Mouse (Mus musculus): ENCODE data around the gene Sesn1. TPM values are rescaled to one million over a fixed set of nuclear protein-coding genes. Genes with fewer than 3 reads are reported as not detected.

The Sesn1 gene
- polyA plus RNA-seq, 1 experiment = 34.8 TPM

DNA sequence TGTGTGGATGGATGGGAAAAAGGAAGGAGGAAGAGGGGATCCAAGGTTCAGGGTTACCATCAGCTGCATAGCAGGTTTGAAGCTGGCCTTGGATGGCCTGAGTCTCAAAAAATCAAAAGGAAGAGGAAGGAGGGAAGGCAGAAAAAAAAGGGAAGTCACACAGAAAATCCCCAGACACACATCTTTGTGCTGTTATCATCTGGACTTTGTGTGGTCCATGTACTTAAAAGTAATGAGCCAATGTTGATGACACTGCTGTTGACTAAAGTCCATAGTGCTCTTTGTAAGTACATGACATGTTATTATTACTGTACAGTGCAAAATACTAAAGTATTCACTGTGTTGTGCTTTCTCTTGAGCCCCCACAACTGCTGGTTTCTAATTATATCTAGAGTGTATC lies 86.7 kb downstream of the Sesn1 start:
- no peak for TF ChIP-seq CTCF (IDR thresholded peaks at IDR 0.05; ENCODE audit: extremely low read depth, insufficient read depth, insufficient read length, insufficient replicate concordance)
- no peak for TF ChIP-seq POLR2A (IDR thresholded peaks at IDR 0.05; ENCODE audit: low read depth, low read length)
- Histone ChIP-seq H3K27me3 (ENCODE audit: control insufficient read depth, insufficient read depth, low read length) (no peaks in the 10 kb centered on the region), H3K4me1 (ENCODE audit: control insufficient read depth, insufficient read depth, insufficient read length) (peaks cover 14% of the 10 kb centered on the region), H3K27ac (ENCODE audit: insufficient read depth, low read length) (no peak overlapping the region; the same call in 1 of the 2 replicates), H3K4me3 (ENCODE audit: extremely low read depth, insufficient read depth, insufficient read length) (no peak overlapping the region), H3K36me3 (ENCODE audit: control insufficient read depth, insufficient read depth, low read length) (peaks cover 24% of the 10 kb centered on the region)
- no peak for DNase-seq (ENCODE audit: low read depth in 1 of 2, low spot score in 2 of 2)

DNA sequence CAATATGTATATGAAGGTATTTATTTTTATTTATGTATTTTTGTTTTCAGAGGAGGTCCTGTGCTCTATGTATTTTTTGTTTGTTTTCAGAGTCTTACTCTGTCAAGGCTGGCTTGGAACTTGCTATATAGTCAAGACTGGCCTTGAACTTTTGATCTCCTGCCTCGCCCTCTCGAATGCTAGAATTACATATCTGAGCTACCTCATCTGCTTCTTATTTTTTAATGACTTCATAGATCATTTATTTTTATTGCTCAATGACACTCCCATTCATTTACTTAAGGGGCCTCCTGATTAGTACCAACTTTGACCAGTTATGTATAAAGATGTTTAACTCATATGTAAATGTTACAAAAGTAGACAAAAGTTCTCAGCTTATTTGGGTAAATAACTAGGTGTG lies 87.1 kb downstream of the Sesn1 start:
- H3K27ac ChIP-seq (ENCODE audit: insufficient read depth, low read length) = no peak overlapping the region
- TF ChIP-seq CTCF (IDR thresholded peaks at IDR 0.05; ENCODE audit: extremely low read depth, insufficient read depth, insufficient read length, insufficient replicate concordance) = no peak
- no peak for TF ChIP-seq POLR2A (IDR thresholded peaks at IDR 0.05; ENCODE audit: low read depth, low read length)
- H3K36me3 ChIP-seq (ENCODE audit: control insufficient read depth, insufficient read depth, low read length) = peaks cover 27% of the 10 kb centered on the region
- no peak for DNase-seq (ENCODE audit: low read depth in 1 of 2, low spot score in 2 of 2)
- H3K4me3 ChIP-seq (ENCODE audit: extremely low read depth, insufficient read depth, insufficient read length) = no peak overlapping the region
- H3K27me3 ChIP-seq (ENCODE audit: control insufficient read depth, insufficient read depth, low read length) = no peaks in the 10 kb centered on the region
- peaks cover 14% of the 10 kb centered on the region for H3K4me1 ChIP-seq (ENCODE audit: control insufficient read depth, insufficient read depth, insufficient read length)
- WGBS = 90% methylated on average over 2 of the region's 2 CpGs

GRCm38 (mm10) chr10:41901456-41901855 lies 91.7 kb downstream of the Sesn1 start:
- Histone ChIP-seq H3K4me1 (ENCODE audit: control insufficient read depth, insufficient read depth, insufficient read length) (no peaks in the 10 kb centered on the region), H3K27ac (ENCODE audit: insufficient read depth, low read length) (no peak overlapping the region), H3K27me3 (ENCODE audit: control insufficient read depth, insufficient read depth, low read length) (no peaks in the 10 kb centered on the region), H3K4me3 (ENCODE audit: extremely low read depth, insufficient read depth, insufficient read length) (no peak overlapping the region), H3K36me3 (ENCODE audit: control insufficient read depth, insufficient read depth, low read length) (peaks cover 51% of the 10 kb centered on the region)
- no peak for DNase-seq (ENCODE audit: low read depth in 1 of 2, low spot score in 2 of 2)
- TF ChIP-seq POLR2A (IDR thresholded peaks at IDR 0.05; ENCODE audit: low read depth, low read length) (no peak), CTCF (IDR thresholded peaks at IDR 0.05; ENCODE audit: extremely low read depth, insufficient read depth, insufficient read length, insufficient replicate concordance) (no peak)
- 92% methylated on average over 8 of the region's 8 CpGs for WGBS

DNA sequence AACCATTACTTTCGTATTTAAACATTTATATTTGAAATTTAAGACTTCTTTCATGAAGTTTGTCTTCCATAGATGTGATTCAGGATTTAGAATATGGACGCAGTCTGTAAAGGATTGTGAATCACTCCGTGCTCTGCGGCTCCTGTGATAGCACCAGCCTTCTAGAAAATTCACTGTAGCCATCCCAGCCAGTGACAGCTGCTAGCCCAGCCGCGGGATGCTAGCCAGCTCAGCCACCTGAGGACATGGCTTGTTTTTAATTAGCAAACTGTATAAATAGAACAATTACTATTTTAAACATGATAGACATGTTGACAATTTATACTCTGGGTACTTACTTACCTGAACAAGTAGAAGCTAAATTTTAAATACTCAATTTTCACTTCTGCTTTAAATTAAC lies 92.1 kb downstream of the Sesn1 start:
- H3K27me3 ChIP-seq (ENCODE audit: control insufficient read depth, insufficient read depth, low read length) = no peaks in the 10 kb centered on the region
- H3K4me1 ChIP-seq (ENCODE audit: control insufficient read depth, insufficient read depth, insufficient read length) = no peaks in the 10 kb centered on the region
- no peak for TF ChIP-seq POLR2A (IDR thresholded peaks at IDR 0.05; ENCODE audit: low read depth, low read length)
- TF ChIP-seq CTCF (IDR thresholded peaks at IDR 0.05; ENCODE audit: extremely low read depth, insufficient read depth, insufficient read length, insufficient replicate concordance) = no peak
- no peak overlapping the region for H3K4me3 ChIP-seq (ENCODE audit: extremely low read depth, insufficient read depth, insufficient read length)
- WGBS = 94% methylated on average over 6 of the region's 6 CpGs
- no peak overlapping the region for H3K27ac ChIP-seq (ENCODE audit: insufficient read depth, low read length)
- peaks cover 55% of the 10 kb centered on the region for H3K36me3 ChIP-seq (ENCODE audit: control insufficient read depth, insufficient read depth, low read length)
- DNase-seq (ENCODE audit: low read depth in 1 of 2, low spot score in 2 of 2) = no peak

GRCm38 (mm10) chr10:41907473-41907872 lies 97.7 kb downstream of the Sesn1 start:
- 95% methylated on average over 11 of the region's 11 CpGs for WGBS
- Histone ChIP-seq H3K4me1 (ENCODE audit: control insufficient read depth, insufficient read depth, insufficient read length) (no peaks in the 10 kb centered on the region; the same call in 1 of the 2 replicates), H3K4me3 (ENCODE audit: extremely low read depth, insufficient read depth, insufficient read length) (no peak overlapping the region), H3K27me3 (ENCODE audit: control insufficient read depth, insufficient read depth, low read length) (no peaks in the 10 kb centered on the region), H3K27ac (ENCODE audit: insufficient read depth, low read length) (no peak overlapping the region), H3K36me3 (ENCODE audit: control insufficient read depth, insufficient read depth, low read length) (peaks cover 46% of the 10 kb centered on the region)
- no peak for DNase-seq (ENCODE audit: low read depth in 1 of 2, low spot score in 2 of 2)
- TF ChIP-seq POLR2A (IDR thresholded peaks at IDR 0.05; ENCODE audit: low read depth, low read length) (no peak), CTCF (IDR thresholded peaks at IDR 0.05; ENCODE audit: extremely low read depth, insufficient read depth, insufficient read length, insufficient replicate concordance) (no peak)

- H3K4me1 ChIP-seq (ENCODE audit: control insufficient read depth, insufficient read depth, insufficient read length) = no peaks in the 10 kb centered on the region; the same call in 1 of the 2 replicates
- DNase-seq (ENCODE audit: low read depth in 1 of 2, low spot score in 2 of 2) = no peak
- no peak overlapping the region for H3K4me3 ChIP-seq (ENCODE audit: extremely low read depth, insufficient read depth, insufficient read length)
- H3K27ac ChIP-seq (ENCODE audit: insufficient read depth, low read length) = no peak overlapping the region
- peaks cover 43% of the 10 kb centered on the region for H3K36me3 ChIP-seq (ENCODE audit: control insufficient read depth, insufficient read depth, low read length)
- 75% methylated on average over 4 of the region's 4 CpGs for WGBS
- TF ChIP-seq CTCF (IDR thresholded peaks at IDR 0.05; ENCODE audit: extremely low read depth, insufficient read depth, insufficient read length, insufficient replicate concordance) = no peak
- no peaks in the 10 kb centered on the region for H3K27me3 ChIP-seq (ENCODE audit: control insufficient read depth, insufficient read depth, low read length)
These were observed 98.2 kb downstream of the Sesn1 start for GRCm38 (mm10) chr10:41907950-41908349.

DNA sequence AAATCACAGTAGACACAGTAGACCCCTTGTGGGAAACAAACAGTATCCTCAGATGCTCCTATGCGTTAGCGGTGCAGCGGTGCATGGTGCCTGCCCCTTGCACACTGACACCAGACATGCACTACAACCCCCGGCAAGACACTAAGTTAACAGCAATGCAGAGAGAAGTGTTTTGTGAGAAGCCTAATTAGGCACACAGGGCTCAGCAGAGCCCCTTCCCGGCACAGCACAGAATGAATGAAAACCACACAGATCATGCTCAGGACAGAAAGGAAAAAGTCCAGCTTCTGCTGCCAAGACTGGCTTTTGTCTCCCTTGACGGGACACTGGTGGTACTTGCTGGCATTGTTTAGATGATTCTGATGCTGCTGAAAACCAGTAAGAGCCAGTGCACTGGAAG lies 99.2 kb downstream of the Sesn1 start:
- H3K36me3 ChIP-seq (ENCODE audit: control insufficient read depth, insufficient read depth, low read length) = peaks cover 36% of the 10 kb centered on the region
- H3K4me1 ChIP-seq (ENCODE audit: control insufficient read depth, insufficient read depth, insufficient read length) = no peaks in the 10 kb centered on the region; the same call in 1 of the 2 replicates
- no peak overlapping the region for H3K27ac ChIP-seq (ENCODE audit: insufficient read depth, low read length)
- 74% methylated on average over 6 of the region's 6 CpGs for WGBS
- TF ChIP-seq CTCF (IDR thresholded peaks at IDR 0.05; ENCODE audit: extremely low read depth, insufficient read depth, insufficient read length, insufficient replicate concordance) (no peak), POLR2A (IDR thresholded peaks at IDR 0.05; ENCODE audit: low read depth, low read length) (no peak)
- no peaks in the 10 kb centered on the region for H3K27me3 ChIP-seq (ENCODE audit: control insufficient read depth, insufficient read depth, low read length)
- DNase-seq (ENCODE audit: low read depth in 1 of 2, low spot score in 2 of 2) = peak in 1 of 2 experiments; percentile 17
- no peak overlapping the region for H3K4me3 ChIP-seq (ENCODE audit: extremely low read depth, insufficient read depth, insufficient read length)

Data from spleen, adult 2 months (tissue).